Mouse (Mus musculus) hindbrain, embryonic 14.5 days (tissue): ENCODE measurements at regions not wholly inside any gene's neighbourhood (a gene's known extent, or its start where the extent isn't known, plus 50 kb on each side); places are given as distances from the start of the nearest gene placed in this dataset.
"Not testable (repeated sequence)": the region's sequence is repeated elsewhere in the genome, so short reads cannot be mapped to it uniquely, and the experiment has no call there.

ENCODE experiments used
- ATAC-seq: fragments of 200-750 bp; cut with Nextera tagmentation; 2 replicates; pipeline ENCODE4 v1.8.0; 2017; ENCODE audit warnings: moderate number of reproducible peaks, mild to moderate bottlenecking, moderate TSS enrichment, moderate library complexity; ENCODE audit not compliant: low FRiP score
- DNase-seq: peaks from one replicate; pipeline ENCODE4 v3.0.0-alpha.2; 2015; ENCODE audit warnings: low spot score
- H3K27ac ChIP-seq: fragments of 300-500 bp; sonication (generic); 2 replicates; pipeline ENCODE4 v1.5.1; 2014; ENCODE audit warnings: mild to moderate bottlenecking, moderate library complexity
- H3K27me3 ChIP-seq: fragments of 300-500 bp; sonication (generic); 2 replicates; pipeline ENCODE4 v1.6.1; 2014; ENCODE audit warnings: mild to moderate bottlenecking, low read length, mixed read lengths; ENCODE audit not compliant: control insufficient read depth, insufficient read depth
- H3K36me3 ChIP-seq: fragments of 300-500 bp; sonication (generic); replicated peaks from 2 replicates; pipeline ENCODE4 v1.6.1; 2014; ENCODE audit not compliant: control insufficient read depth, insufficient read depth
- H3K4me1 ChIP-seq: fragments of 300-500 bp; sonication (generic); replicated peaks from 2 replicates; pipeline ENCODE4 v1.6.1; 2014; ENCODE audit warnings: antibody characterized with exemption, low read length, mixed read lengths; ENCODE audit not compliant: control insufficient read depth, insufficient read depth
- H3K4me2 ChIP-seq: fragments of 300-500 bp; sonication (generic); replicated peaks from 2 replicates; pipeline ENCODE4 v1.6.1; 2014; ENCODE audit warnings: mild to moderate bottlenecking, moderate library complexity
- H3K4me3 ChIP-seq: fragments of 300-500 bp; sonication (generic); replicated peaks from 2 replicates; pipeline ENCODE4 v1.5.1; 2014; ENCODE audit warnings: mild to moderate bottlenecking, low read length
- H3K9ac ChIP-seq: fragments of 300-500 bp; sonication (generic); 2 replicates; pipeline ENCODE4 v1.6.1; 2014
- H3K9me3 ChIP-seq: fragments of 300-500 bp; sonication (generic); 2 replicates; pipeline ENCODE4 v1.6.1; 2016; ENCODE audit warnings: low read length; ENCODE audit not compliant: control insufficient read depth
- WGBS: fragments of 180-500 bp; shearing (Covaris S2); extraction: QIAGEN DNeasy Blood & Tissue Kit; methylation state at CpG from one replicate; pipeline ENCODE4 v1.1.7; 2014; 5-methylcytosine and 5-hydroxymethylcytosine counted together

DNA sequence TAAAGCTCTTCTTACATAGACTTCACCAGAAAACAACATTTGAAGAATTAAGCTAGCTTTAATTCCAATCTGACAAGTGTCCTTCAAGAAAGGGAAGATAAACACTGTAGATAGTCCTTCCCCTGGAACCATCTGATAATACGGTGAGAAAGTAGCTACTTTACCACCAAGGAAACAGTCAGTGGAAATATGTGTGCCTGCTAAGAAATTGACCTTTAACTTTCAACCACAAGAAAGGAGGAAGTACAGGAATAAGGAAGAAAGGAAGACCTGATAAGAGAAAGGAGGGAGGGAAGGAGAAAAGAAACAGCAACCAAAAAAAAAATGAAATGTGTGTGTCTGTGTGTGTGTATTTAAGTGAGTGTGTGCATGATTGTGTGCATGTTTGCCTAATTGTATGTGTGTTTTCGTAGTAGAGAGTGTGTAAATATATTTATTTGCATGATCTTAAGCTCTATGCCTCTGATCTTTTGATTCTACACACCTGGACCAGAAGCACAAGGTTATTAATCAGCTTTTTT, 831.3 kb downstream of the Pla2g4a start:
- WGBS = 79% methylated on average over 2 of the region's 2 CpGs
- no peak for ATAC-seq
- no peak overlapping the region for H3K9ac ChIP-seq
- H3K4me1 ChIP-seq = no peaks in the 10 kb centered on the region
- no peaks in the 10 kb centered on the region for H3K9me3 ChIP-seq
- no peak overlapping the region for H3K4me2 ChIP-seq
- H3K36me3 ChIP-seq = no peaks in the 10 kb centered on the region
- no peak overlapping the region for H3K4me3 ChIP-seq
- H3K27me3 ChIP-seq = no peaks in the 10 kb centered on the region
- H3K27ac ChIP-seq = no peak overlapping the region
- DNase-seq = no peak

GRCm38 (mm10) chr1:149129138-149129537, 832.0 kb downstream of the Pla2g4a start:
- DNase-seq = no peak
- ATAC-seq = no peak

GRCm38 (mm10) chr1:149127709-149128108, 833.4 kb downstream of the Pla2g4a start:
- Histone ChIP-seq H3K36me3 (no peaks in the 10 kb centered on the region), H3K9me3 (no peaks in the 10 kb centered on the region), H3K4me2 (no peak overlapping the region), H3K9ac (no peak overlapping the region), H3K27me3 (no peaks in the 10 kb centered on the region), H3K4me1 (no peaks in the 10 kb centered on the region), H3K4me3 (no peak overlapping the region), H3K27ac (no peak overlapping the region)
- ATAC-seq (no peak), DNase-seq (no peak)
- 90% methylated on average over 1 of the region's 1 CpGs for WGBS

More at GRCm38 (mm10) chr1:149129138-149129537, 832.0 kb downstream of the Pla2g4a start:
- Histone ChIP-seq H3K36me3 (no peaks in the 10 kb centered on the region), H3K9ac (no peak overlapping the region), H3K27ac (no peak overlapping the region), H3K9me3 (no peaks in the 10 kb centered on the region), H3K4me2 (no peak overlapping the region), H3K27me3 (no peaks in the 10 kb centered on the region), H3K4me3 (no peak overlapping the region), H3K4me1 (no peaks in the 10 kb centered on the region)

DNA sequence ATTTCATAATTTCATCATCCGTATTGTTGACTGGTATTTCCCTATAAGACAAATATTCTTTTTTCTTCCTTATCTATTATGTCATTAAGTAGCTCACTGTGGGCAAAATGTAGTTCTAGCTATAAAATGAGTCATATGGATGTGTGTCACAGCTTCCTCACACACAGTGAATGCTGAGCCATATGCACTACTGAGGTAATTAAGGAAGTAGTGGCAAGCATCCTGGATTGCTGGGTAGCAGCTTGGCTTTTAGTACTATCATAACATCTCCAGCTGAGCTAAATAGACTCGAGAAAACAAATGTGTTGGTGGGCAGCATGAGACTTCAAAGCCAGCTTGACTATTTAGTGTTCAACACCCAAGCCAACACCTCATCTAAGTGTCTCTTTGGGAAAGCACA, 857.7 kb downstream of the Pla2g4a start:
- Histone ChIP-seq H3K27ac (no peak overlapping the region), H3K4me2 (no peak overlapping the region), H3K27me3 (no peaks in the 10 kb centered on the region), H3K9me3 (no peaks in the 10 kb centered on the region), H3K36me3 (no peaks in the 10 kb centered on the region), H3K4me1 (no peaks in the 10 kb centered on the region), H3K9ac (no peak overlapping the region), H3K4me3 (no peak overlapping the region)
- WGBS = 79% methylated on average over 2 of the region's 2 CpGs
- DNase-seq (no peak), ATAC-seq (no peak)

- Histone ChIP-seq H3K36me3 (no peaks in the 10 kb centered on the region), H3K9me3 (no peaks in the 10 kb centered on the region), H3K27me3 (no peaks in the 10 kb centered on the region), H3K4me3 (no peak overlapping the region), H3K27ac (no peak overlapping the region), H3K4me2 (no peak overlapping the region), H3K9ac (no peak overlapping the region), H3K4me1 (no peaks in the 10 kb centered on the region)
- no peak for ATAC-seq
- 75% methylated on average over 1 of the region's 1 CpGs for WGBS
- no peak for DNase-seq
These were observed 863.7 kb downstream of the Pla2g4a start for GRCm38 (mm10) chr1:149097426-149097825.

DNA sequence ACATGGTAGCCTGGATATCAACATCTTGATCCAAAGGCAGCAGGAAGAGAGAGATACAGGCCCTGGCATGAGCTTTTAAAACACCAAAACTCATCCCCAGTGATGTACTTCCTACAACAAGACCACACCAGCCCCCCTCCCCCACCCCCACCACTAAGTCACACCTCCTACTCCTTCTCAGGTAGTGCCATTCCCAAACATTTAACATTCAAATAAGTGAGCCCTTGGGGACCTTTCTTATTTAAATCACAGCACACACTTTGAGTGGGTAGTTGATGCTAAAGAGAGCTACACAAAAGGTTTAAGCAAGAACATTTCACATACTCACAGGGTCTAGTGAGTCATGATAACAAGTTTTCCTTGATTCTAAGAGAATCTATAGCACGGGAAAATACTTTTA, 886.4 kb downstream of the Pla2g4a start:
- 83% methylated on average over 1 of the region's 1 CpGs for WGBS
- ATAC-seq (no peak), DNase-seq (no peak)
- Histone ChIP-seq H3K9me3 (no peaks in the 10 kb centered on the region), H3K36me3 (no peaks in the 10 kb centered on the region), H3K27me3 (no peaks in the 10 kb centered on the region), H3K4me3 (no peak overlapping the region), H3K4me2 (no peak overlapping the region), H3K4me1 (no peaks in the 10 kb centered on the region), H3K9ac (no peak overlapping the region), H3K27ac (no peak overlapping the region)

DNA sequence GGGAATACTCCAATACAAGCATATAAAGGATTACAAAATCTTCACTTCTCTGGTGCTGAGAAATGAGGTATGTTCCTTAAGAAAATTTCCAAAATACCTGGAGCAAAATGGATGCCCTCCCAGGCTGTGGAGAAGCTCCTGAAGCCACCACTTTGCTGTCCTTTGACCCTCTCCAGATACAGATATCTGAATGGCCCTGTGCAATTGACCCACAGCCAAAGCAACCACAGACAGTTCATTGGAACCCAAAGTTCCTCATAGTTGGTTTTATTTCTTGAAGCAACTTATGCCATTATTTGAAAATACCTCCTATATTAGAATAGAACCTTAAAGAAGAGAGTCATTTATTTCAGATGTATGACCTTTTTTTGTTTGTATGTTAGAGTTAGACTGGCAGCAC, 891.5 kb downstream of the Pla2g4a start:
- Histone ChIP-seq H3K4me1 (no peaks in the 10 kb centered on the region), H3K27me3 (no peaks in the 10 kb centered on the region), H3K9me3 (no peaks in the 10 kb centered on the region), H3K27ac (no peak overlapping the region), H3K36me3 (no peaks in the 10 kb centered on the region), H3K4me2 (no peak overlapping the region), H3K9ac (no peak overlapping the region), H3K4me3 (no peak overlapping the region)
- ATAC-seq (no peak), DNase-seq (no peak)

GRCm38 (mm10) chr1:149063011-149063410, 898.1 kb downstream of the Pla2g4a start:
- ATAC-seq, H3K36me3 ChIP-seq, H3K4me3 ChIP-seq, H3K27me3 ChIP-seq, DNase-seq, H3K4me1 ChIP-seq, H3K9me3 ChIP-seq, H3K9ac ChIP-seq, H3K27ac ChIP-seq, H3K4me2 ChIP-seq: not testable (repeated sequence)
- WGBS = 83% methylated on average over 3 of the region's 3 CpGs

DNA sequence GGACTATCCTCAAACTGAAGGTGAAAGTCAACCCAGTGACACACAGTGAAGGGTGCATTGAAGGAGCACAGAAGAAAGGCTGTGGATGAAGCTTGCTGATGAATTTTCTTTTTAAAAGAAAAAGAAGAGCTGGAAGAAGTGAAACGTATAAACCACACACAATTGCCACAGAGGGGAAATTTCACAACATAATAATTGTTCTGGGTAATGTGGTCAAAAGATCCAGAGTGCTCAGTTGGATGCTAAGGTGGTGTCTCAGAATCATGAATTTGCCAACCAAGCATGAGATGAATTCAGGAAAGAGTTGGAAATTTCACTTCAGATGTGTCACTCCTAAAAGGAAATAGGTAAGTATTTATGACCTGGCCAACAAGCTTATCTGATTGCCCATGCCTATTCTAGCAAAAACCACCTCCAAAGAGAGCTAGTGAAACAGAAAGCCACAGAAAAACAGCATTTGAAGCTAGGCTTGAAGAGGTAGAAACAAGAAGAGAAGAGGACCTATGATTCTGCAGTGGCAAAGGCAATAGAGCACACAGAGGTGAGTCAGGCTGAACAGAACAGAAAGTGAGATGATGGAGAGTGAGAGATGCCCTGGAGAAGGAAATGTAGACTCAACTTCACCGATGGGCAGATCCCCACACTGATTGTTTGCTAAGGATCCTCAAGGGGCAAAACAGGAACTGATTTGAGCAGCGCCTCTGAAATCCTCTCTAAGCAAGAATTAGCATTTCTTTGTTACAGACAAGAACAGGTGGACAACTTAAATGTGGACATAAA, 922.7 kb downstream of the Pla2g4a start:
- H3K4me3 ChIP-seq = no peak overlapping the region
- no peak overlapping the region for H3K27ac ChIP-seq
- no peaks in the 10 kb centered on the region for H3K36me3 ChIP-seq
- H3K9ac ChIP-seq = no peak overlapping the region
- H3K4me2 ChIP-seq = no peak overlapping the region
- no peaks in the 10 kb centered on the region for H3K4me1 ChIP-seq
- no peak for DNase-seq
- H3K9me3 ChIP-seq = no peaks in the 10 kb centered on the region
- WGBS = 82% methylated on average over 3 of the region's 3 CpGs
- ATAC-seq = no peak
- no peaks in the 10 kb centered on the region for H3K27me3 ChIP-seq

- no peaks in the 10 kb centered on the region for H3K27me3 ChIP-seq
- no peak for DNase-seq
- no peak overlapping the region for H3K27ac ChIP-seq
- H3K4me2 ChIP-seq = no peak overlapping the region
- no peak overlapping the region for H3K4me3 ChIP-seq
- H3K36me3 ChIP-seq = no peaks in the 10 kb centered on the region
- no peaks in the 10 kb centered on the region for H3K4me1 ChIP-seq
- ATAC-seq = no peak
- 83% methylated on average over 3 of the region's 3 CpGs for WGBS
- H3K9ac ChIP-seq = no peak overlapping the region
- no peaks in the 10 kb centered on the region for H3K9me3 ChIP-seq
These were observed 932.8 kb downstream of the Pla2g4a start for GRCm38 (mm10) chr1:149028316-149028715.
